Mouse (Mus musculus): ENCODE data around the gene Dusp28. TPM values are rescaled to one million over a fixed set of nuclear protein-coding genes. Genes with fewer than 3 reads are reported as not detected.

Gene Dusp28
- polyA plus RNA-seq, 1 experiment from 2014 or later = 12.4 TPM

- DNase-seq (ENCODE audit: low spot score) (no peak), ATAC-seq (ENCODE audit: low FRiP score) (no peak)
- peak overlapping the region; percentile 88 for H3K4me3 ChIP-seq (replicated peaks; ENCODE audit: low read length)
- H3K9me3 ChIP-seq (ENCODE audit: control insufficient read depth, low read length) = no peaks in the 10 kb centered on the region
- WGBS = 32% methylated on average over 1 of the region's 1 CpGs
- peaks cover 39% of the 10 kb centered on the region for H3K36me3 ChIP-seq (replicated peaks; ENCODE audit: control insufficient read depth, insufficient read depth)
- peak overlapping the region; percentile 96 for H3K9ac ChIP-seq
- peaks cover 35% of the 10 kb centered on the region for H3K4me1 ChIP-seq (replicated peaks; ENCODE audit: control insufficient read depth, insufficient read depth, low read length)
- H3K27me3 ChIP-seq (ENCODE audit: control insufficient read depth, insufficient read depth, low read length) = no peaks in the 10 kb centered on the region
- no peak overlapping the region for H3K27ac ChIP-seq
- H3K4me2 ChIP-seq (replicated peaks) = peak overlapping the region; percentile 86
These were observed 5.5 kb downstream of the Dusp28 start for GRCm38 (mm10) chr1:92912286-92912685.

- ATAC-seq (ENCODE audit: low FRiP score) (no peak), DNase-seq (ENCODE audit: low spot score) (no peak)
- Histone ChIP-seq H3K4me3 (replicated peaks; ENCODE audit: low read length) (no peak overlapping the region), H3K27ac (no peak overlapping the region), H3K36me3 (replicated peaks; ENCODE audit: control insufficient read depth, insufficient read depth) (peaks cover 59% of the 10 kb centered on the region), H3K4me2 (replicated peaks) (no peak overlapping the region), H3K9ac (no peak overlapping the region), H3K27me3 (ENCODE audit: control insufficient read depth, insufficient read depth, low read length) (no peaks in the 10 kb centered on the region), H3K9me3 (ENCODE audit: control insufficient read depth, low read length) (no peaks in the 10 kb centered on the region), H3K4me1 (replicated peaks; ENCODE audit: control insufficient read depth, insufficient read depth, low read length) (peaks cover 28% of the 10 kb centered on the region)
- 85% methylated on average over 4 of the region's 4 CpGs for WGBS
These were observed 7.5 kb downstream of the Dusp28 start for GRCm38 (mm10) chr1:92914239-92914638.

- H3K27ac ChIP-seq = no peak overlapping the region
- H3K9me3 ChIP-seq (ENCODE audit: control insufficient read depth, low read length) = no peaks in the 10 kb centered on the region
- WGBS = 96% methylated on average over 11 of the region's 11 CpGs
- ATAC-seq (ENCODE audit: low FRiP score) = no peak
- H3K27me3 ChIP-seq (ENCODE audit: control insufficient read depth, insufficient read depth, low read length) = no peaks in the 10 kb centered on the region
- DNase-seq (ENCODE audit: low spot score) = no peak
- H3K36me3 ChIP-seq (replicated peaks; ENCODE audit: control insufficient read depth, insufficient read depth) = peaks cover 66% of the 10 kb centered on the region
- H3K4me2 ChIP-seq (replicated peaks) = no peak overlapping the region
- H3K4me3 ChIP-seq (replicated peaks; ENCODE audit: low read length) = no peak overlapping the region
- H3K4me1 ChIP-seq (replicated peaks; ENCODE audit: control insufficient read depth, insufficient read depth, low read length) = peaks cover 20% of the 10 kb centered on the region
- H3K9ac ChIP-seq = no peak overlapping the region
These were observed 8.2 kb downstream of the Dusp28 start for GRCm38 (mm10) chr1:92914993-92915392.

- Histone ChIP-seq H3K27me3 (ENCODE audit: control insufficient read depth, insufficient read depth, low read length) (no peaks in the 10 kb centered on the region), H3K9ac (no peak overlapping the region), H3K4me3 (replicated peaks; ENCODE audit: low read length) (no peak overlapping the region), H3K4me2 (replicated peaks) (no peak overlapping the region), H3K4me1 (replicated peaks; ENCODE audit: control insufficient read depth, insufficient read depth, low read length) (peaks cover 14% of the 10 kb centered on the region), H3K36me3 (replicated peaks; ENCODE audit: control insufficient read depth, insufficient read depth) (peaks cover 80% of the 10 kb centered on the region), H3K27ac (no peak overlapping the region), H3K9me3 (ENCODE audit: control insufficient read depth, low read length) (no peaks in the 10 kb centered on the region)
- WGBS = 91% methylated on average over 9 of the region's 9 CpGs
- DNase-seq (ENCODE audit: low spot score) (no peak), ATAC-seq (ENCODE audit: low FRiP score) (no peak)
These were observed 9.9 kb downstream of the Dusp28 start for GRCm38 (mm10) chr1:92916725-92917124.

- Histone ChIP-seq H3K9ac (no peak overlapping the region), H3K27me3 (ENCODE audit: control insufficient read depth, insufficient read depth, low read length) (no peaks in the 10 kb centered on the region), H3K9me3 (ENCODE audit: control insufficient read depth, low read length) (no peaks in the 10 kb centered on the region), H3K36me3 (replicated peaks; ENCODE audit: control insufficient read depth, insufficient read depth) (peaks cover 72% of the 10 kb centered on the region), H3K4me1 (replicated peaks; ENCODE audit: control insufficient read depth, insufficient read depth, low read length) (no peaks in the 10 kb centered on the region), H3K4me3 (replicated peaks; ENCODE audit: low read length) (no peak overlapping the region), H3K27ac (no peak overlapping the region), H3K4me2 (replicated peaks) (no peak overlapping the region)
- 95% methylated on average over 11 of the region's 11 CpGs for WGBS
- ATAC-seq (ENCODE audit: low FRiP score) (no peak), DNase-seq (ENCODE audit: low spot score) (no peak)
These were observed 12.4 kb downstream of the Dusp28 start for GRCm38 (mm10) chr1:92919151-92919550.

GRCm38 (mm10) chr1:92919775-92920174 is 13.0 kb downstream of the Dusp28 start:
- no peak for DNase-seq (ENCODE audit: low spot score)
- 0 out of 2 replicates have a peak, but pooled peaks have one; percentile 15 for ATAC-seq (ENCODE audit: low FRiP score)
- no peak overlapping the region for H3K4me3 ChIP-seq (replicated peaks; ENCODE audit: low read length)
- no peak overlapping the region for H3K27ac ChIP-seq
- no peaks in the 10 kb centered on the region for H3K9me3 ChIP-seq (ENCODE audit: control insufficient read depth, low read length)
- WGBS = 79% methylated on average over 12 of the region's 12 CpGs
- H3K9ac ChIP-seq = no peak overlapping the region
- H3K4me1 ChIP-seq (replicated peaks; ENCODE audit: control insufficient read depth, insufficient read depth, low read length) = no peaks in the 10 kb centered on the region
- no peaks in the 10 kb centered on the region for H3K27me3 ChIP-seq (ENCODE audit: control insufficient read depth, insufficient read depth, low read length)
- H3K36me3 ChIP-seq (replicated peaks; ENCODE audit: control insufficient read depth, insufficient read depth) = peaks cover 66% of the 10 kb centered on the region
- H3K4me2 ChIP-seq (replicated peaks) = no peak overlapping the region

GRCm38 (mm10) chr1:92920474-92921200 is 13.9 kb downstream of the Dusp28 start:
- 86% methylated on average over 7 of the region's 7 CpGs for WGBS
- no peak overlapping the region for H3K4me2 ChIP-seq (replicated peaks)
- H3K9me3 ChIP-seq (ENCODE audit: control insufficient read depth, low read length) = no peaks in the 10 kb centered on the region
- no peak overlapping the region for H3K9ac ChIP-seq
- ATAC-seq (ENCODE audit: low FRiP score) (no peak), DNase-seq (ENCODE audit: low spot score) (no peak)
- H3K36me3 ChIP-seq (replicated peaks; ENCODE audit: control insufficient read depth, insufficient read depth) = peaks cover 57% of the 10 kb centered on the region
- H3K4me3 ChIP-seq (replicated peaks; ENCODE audit: low read length) = no peak overlapping the region
- no peaks in the 10 kb centered on the region for H3K4me1 ChIP-seq (replicated peaks; ENCODE audit: control insufficient read depth, insufficient read depth, low read length)
- H3K27ac ChIP-seq = no peak overlapping the region
- no peaks in the 10 kb centered on the region for H3K27me3 ChIP-seq (ENCODE audit: control insufficient read depth, insufficient read depth, low read length)

GRCm38 (mm10) chr1:92921496-92921895 is 14.7 kb downstream of the Dusp28 start:
- Histone ChIP-seq H3K9ac (no peak overlapping the region), H3K27ac (no peak overlapping the region), H3K4me1 (replicated peaks; ENCODE audit: control insufficient read depth, insufficient read depth, low read length) (no peaks in the 10 kb centered on the region), H3K27me3 (ENCODE audit: control insufficient read depth, insufficient read depth, low read length) (no peaks in the 10 kb centered on the region), H3K9me3 (ENCODE audit: control insufficient read depth, low read length) (no peaks in the 10 kb centered on the region), H3K36me3 (replicated peaks; ENCODE audit: control insufficient read depth, insufficient read depth) (peaks cover 49% of the 10 kb centered on the region), H3K4me3 (replicated peaks; ENCODE audit: low read length) (no peak overlapping the region), H3K4me2 (replicated peaks) (no peak overlapping the region)
- ATAC-seq (ENCODE audit: low FRiP score) (no peak), DNase-seq (ENCODE audit: low spot score) (no peak)
- 93% methylated on average over 4 of the region's 4 CpGs for WGBS

GRCm38 (mm10) chr1:92930171-92930706 is 23.5 kb downstream of the Dusp28 start:
- H3K4me1 ChIP-seq (replicated peaks; ENCODE audit: control insufficient read depth, insufficient read depth, low read length) = peaks cover 6% of the 10 kb centered on the region
- no peak overlapping the region for H3K27ac ChIP-seq
- no peak for DNase-seq (ENCODE audit: low spot score)
- no peak for ATAC-seq (ENCODE audit: low FRiP score)
- H3K27me3 ChIP-seq (ENCODE audit: control insufficient read depth, insufficient read depth, low read length) = no peaks in the 10 kb centered on the region
- no peaks in the 10 kb centered on the region for H3K36me3 ChIP-seq (replicated peaks; ENCODE audit: control insufficient read depth, insufficient read depth)
- H3K9me3 ChIP-seq (ENCODE audit: control insufficient read depth, low read length) = no peaks in the 10 kb centered on the region
- H3K9ac ChIP-seq = no peak overlapping the region
- H3K4me3 ChIP-seq (replicated peaks; ENCODE audit: low read length) = no peak overlapping the region
- H3K4me2 ChIP-seq (replicated peaks) = no peak overlapping the region
- 43% methylated on average over 1 of the region's 1 CpGs for WGBS
